In the genomic region with DNA sequence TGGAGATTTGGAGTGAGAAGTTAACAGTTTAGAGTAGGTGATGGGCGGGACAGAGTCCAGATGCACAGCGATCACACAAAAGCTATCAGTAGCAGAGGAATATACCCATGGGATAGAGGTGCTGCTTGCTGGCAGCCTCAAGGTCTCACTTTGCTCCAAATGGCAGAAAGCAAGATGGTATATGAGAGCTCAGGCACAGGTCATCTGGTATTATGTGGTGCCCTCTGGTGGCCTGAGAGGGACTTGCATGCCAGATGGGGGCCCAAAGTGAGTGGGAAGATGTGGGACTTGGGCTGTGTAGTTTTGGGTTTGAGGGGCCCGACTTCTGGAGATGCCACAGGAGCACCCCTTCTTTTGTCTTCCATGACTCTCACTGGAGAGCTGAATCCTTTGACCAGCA, we compare ENCODE assay signal across 8 mouse cellular contexts.
DNase-seq lines count a peak whose midpoint lies in the region; ATAC-seq and TF ChIP-seq lines count a peak whose summit lies in the region.

No protein-coding gene starts in this region.

- no peak overlapping the region for H3K27ac ChIP-seq in kidney, postnatal 0 days

- no peaks in the 10 kb centered on the region for H3K27me3 ChIP-seq in kidney, postnatal 0 days (ENCODE audit: insufficient read depth, low read length)

- peak; percentile 87 for TF ChIP-seq CTCF in kidney, postnatal 0 days (IDR thresholded peaks at IDR 0.05; ENCODE audit: low read depth)
- TF ChIP-seq CTCF in lung, adult 2 months (IDR thresholded peaks at IDR 0.05; ENCODE audit: insufficient read depth, low read length) = peak; percentile 70

- no peak overlapping the region for H3K9ac ChIP-seq in kidney, postnatal 0 days (ENCODE audit: low read depth, low read length)

- no peak for TF ChIP-seq POLR2A in lung, adult 2 months (IDR thresholded peaks at IDR 0.05; ENCODE audit: borderline replicate concordance, extremely low read depth, low read depth, low read length)

- DNase-seq in CD8-positive naive resting alpha-beta T cell, adult 2 months (ENCODE audit: low read depth in 2 of 2, low spot score in 2 of 2) = peak; percentile 7 to 17
- peak; percentile 66 for DNase-seq in R1 (ENCODE audit: low read depth, low spot score)
- DNase-seq in cerebellum, postnatal 25 days = peak; percentile 79 to 80
- peak; percentile 10 for DNase-seq in gastrocnemius, postnatal 25 days
- peak; percentile 57 for DNase-seq in kidney, postnatal 0 days (ENCODE audit: low spot score)
- peak; percentile 33 for DNase-seq in lung, adult 2 months
- DNase-seq in right cerebral cortex, postnatal 10 days (ENCODE audit: low spot score in 2 of 2) = peak; percentile 41 to 58

- H3K36me3 ChIP-seq in kidney, postnatal 0 days (ENCODE audit: insufficient read depth, low read length) = no peaks in the 10 kb centered on the region

- no peak for ATAC-seq in kidney, postnatal 0 days (replicated peaks; ENCODE audit: low FRiP score, low read depth)
- ATAC-seq in inflammation-experienced regulatory T-cells, adult 6 months = no peak

- no peaks in the 10 kb centered on the region for H3K9me3 ChIP-seq in kidney, postnatal 0 days (replicated peaks; ENCODE audit: low read length)

- no peak overlapping the region for H3K4me2 ChIP-seq in kidney, postnatal 0 days (ENCODE audit: low read length)

- 57% methylated on average over 3 of the region's 3 CpGs for WGBS in kidney, postnatal 0 days
- 53% methylated on average over 3 of the region's 3 CpGs for WGBS in lung, adult 2 months

- no peak overlapping the region for H3K4me3 ChIP-seq in kidney, postnatal 0 days (replicated peaks; ENCODE audit: low read depth, low read length)
- H3K4me3 ChIP-seq in lung, adult 2 months (replicated peaks; ENCODE audit: extremely low read depth, low read depth, low read length) = no peak overlapping the region

- no peaks in the 10 kb centered on the region for H3K4me1 ChIP-seq in kidney, postnatal 0 days (replicated peaks; ENCODE audit: insufficient read depth, low read length)
- H3K4me1 ChIP-seq in lung, adult 2 months (ENCODE audit: control insufficient read depth, insufficient read depth, low read length) = no peaks in the 10 kb centered on the region

Comparison
In these comparisons a context has a peak if more than half of its experiments do, and no peak if none do; other contexts are left out.
1. DNase-seq: peak in every context shown above with its lines; median percentile 80 in cerebellum, postnatal 25 days; 66 in R1; 57 in kidney, postnatal 0 days; 50 in right cerebral cortex, postnatal 10 days; 33 in lung, adult 2 months; 12 in CD8-positive naive resting alpha-beta T cell, adult 2 months; 10 in gastrocnemius, postnatal 25 days.